Mouse (Mus musculus): ENCODE results near the gene Slc29a3. TPM values are rescaled to one million over a fixed set of nuclear protein-coding genes. Genes with fewer than 3 reads are reported as not detected.
A peak's percentile ranks its signal among the peaks of the same experiment; 100 is the strongest.

The Slc29a3 gene
- total RNA-seq (2021) = 1 to 10 TPM; 5.7 to 7.8 TPM
- long read RNA-seq, experiment 1, full-length matches to known transcripts = 1 of 1 reads
- long read RNA-seq, experiment 1, partial matches to known transcripts = 0 of 1 reads
- long read RNA-seq, experiment 1, other reads (novel, unspliced or antisense) = 0 of 1 reads
- long read RNA-seq, experiment 2, full-length matches to known transcripts = 2 of 3 reads
- long read RNA-seq, experiment 2, partial matches to known transcripts = 0 of 3 reads
- long read RNA-seq, experiment 2, other reads (novel, unspliced or antisense) = 1 of 3 reads

GRCm38 (mm10) chr10:60752040-60753020, at the start of gene Slc29a3:
Slc29a3 (minus strand) TSS chr10:60752794.
- peak; percentile 99 for DNase-seq

- no peak for DNase-seq
Observed at GRCm38 (mm10) chr10:60801898-60802412, 49.4 kb upstream of the Slc29a3 start.

- no peak for DNase-seq
Observed at GRCm38 (mm10) chr10:60801168-60801897, 48.7 kb upstream of the Slc29a3 start.

- DNase-seq = no peak
Observed at GRCm38 (mm10) chr10:60800295-60801167, 47.9 kb upstream of the Slc29a3 start.

- no peak for DNase-seq
Observed at GRCm38 (mm10) chr10:60797682-60798422, 45.3 kb upstream of the Slc29a3 start.

GRCm38 (mm10) chr10:60796474-60796873, 43.9 kb upstream of the Slc29a3 start:
- no peak for DNase-seq

GRCm38 (mm10) chr10:60796028-60796427, 43.4 kb upstream of the Slc29a3 start:
- no peak for DNase-seq

- no peak for DNase-seq
Observed at GRCm38 (mm10) chr10:60794792-60795191, 42.2 kb upstream of the Slc29a3 start.

- DNase-seq = no peak
Observed at GRCm38 (mm10) chr10:60794374-60794773, 41.8 kb upstream of the Slc29a3 start.

GRCm38 (mm10) chr10:60792841-60793240, 40.2 kb upstream of the Slc29a3 start:
- DNase-seq = no peak

GRCm38 (mm10) chr10:60792365-60792764, 39.8 kb upstream of the Slc29a3 start:
- DNase-seq = no peak

- DNase-seq = no peak
Observed at GRCm38 (mm10) chr10:60790912-60791311, 38.3 kb upstream of the Slc29a3 start.

- DNase-seq = no peak
Observed at GRCm38 (mm10) chr10:60787303-60788074, 34.9 kb upstream of the Slc29a3 start.

- no peak for DNase-seq
Observed at GRCm38 (mm10) chr10:60783608-60784007, 31.0 kb upstream of the Slc29a3 start.

GRCm38 (mm10) chr10:60779628-60780027, 27.0 kb upstream of the Slc29a3 start:
- peak; percentile 82 for DNase-seq

GRCm38 (mm10) chr10:60778542-60778941, 25.9 kb upstream of the Slc29a3 start:
- DNase-seq = peak; percentile 43

- no peak for DNase-seq
Observed at GRCm38 (mm10) chr10:60775473-60775872, 22.9 kb upstream of the Slc29a3 start.

- DNase-seq = no peak
Observed at GRCm38 (mm10) chr10:60774616-60775015, 22.0 kb upstream of the Slc29a3 start.

GRCm38 (mm10) chr10:60770855-60771254, 18.3 kb upstream of the Slc29a3 start:
- DNase-seq = no peak

GRCm38 (mm10) chr10:60768614-60769013, 16.0 kb upstream of the Slc29a3 start:
- DNase-seq = no peak

Measured in gastrocnemius, postnatal 10 days (tissue).